Mouse (Mus musculus) liver, embryonic 16.5 days (tissue): ENCODE results near the gene Psg19. TPM values are rescaled to one million over a fixed set of nuclear protein-coding genes. Genes with fewer than 3 reads are reported as not detected.
"Not testable (repeated sequence)": the region's sequence is repeated elsewhere in the genome, so short reads cannot be mapped to it uniquely, and the experiment has no call there.

Experiments used
- ATAC-seq: fragments of 200-750 bp; cut with Nextera tagmentation; 2 replicates; pipeline ENCODE4 v1.8.0; 2017; ENCODE audit warnings: low read depth, mild to moderate bottlenecking, moderate number of reproducible peaks, moderate library complexity
- H3K27ac ChIP-seq: fragments of 300-500 bp; sonication (generic); 2 replicates; pipeline ENCODE4 v1.5.1; 2014; ENCODE audit warnings: mild to moderate bottlenecking, low read length
- H3K27me3 ChIP-seq: fragments of 300-500 bp; sonication (generic); 2 replicates; pipeline ENCODE4 v1.6.1; 2014; ENCODE audit warnings: low read depth, low read length, mixed read lengths; ENCODE audit not compliant: control insufficient read depth, insufficient read depth
- H3K36me3 ChIP-seq: fragments of 300-500 bp; sonication (generic); 2 replicates; pipeline ENCODE4 v1.6.1; 2014; ENCODE audit warnings: mild to moderate bottlenecking; ENCODE audit not compliant: control insufficient read depth, insufficient read depth
- H3K4me1 ChIP-seq: fragments of 300-500 bp; sonication (generic); 2 replicates; pipeline ENCODE4 v1.6.1; 2014; ENCODE audit warnings: low read depth, low read length, mixed read lengths; ENCODE audit not compliant: control insufficient read depth
- H3K4me2 ChIP-seq: fragments of 300-500 bp; sonication (generic); 2 replicates; pipeline ENCODE4 v1.6.1; 2014; ENCODE audit warnings: low read depth, low read length, mixed read lengths
- H3K4me3 ChIP-seq: fragments of 300-500 bp; sonication (generic); 2 replicates; pipeline ENCODE4 v1.5.1; 2014; ENCODE audit warnings: low read depth, mild to moderate bottlenecking, low read length
- H3K9ac ChIP-seq: fragments of 300-500 bp; sonication (generic); 2 replicates; pipeline ENCODE4 v1.6.1; 2014; ENCODE audit warnings: low read depth, low read length
- H3K9me3 ChIP-seq: fragments of 300-500 bp; sonication (generic); replicated peaks from 2 replicates; pipeline ENCODE4 v1.6.1; 2016; ENCODE audit warnings: low read length; ENCODE audit not compliant: control insufficient read depth
- WGBS: fragments of 180-500 bp; shearing (Covaris S2); extraction: QIAGEN DNeasy Blood & Tissue Kit; methylation state at CpG from one replicate; pipeline ENCODE4 v1.1.7; 2014; ENCODE audit not compliant: insufficient replicate concordance; 5-methylcytosine and 5-hydroxymethylcytosine counted together
- polyA plus RNA-seq: library from polyadenylated mRNA; unstranded; fragments of >200 nt; fragmentation: Nextera tagmentation; extraction: Ambion mirVana; gene quantifications from 2 replicates; pipeline ENCODE4 v1.2.1, GENCODE M21; 2015

The Psg19 gene
- polyA plus RNA-seq, 1 experiment from 2014 or later = not detected

- no peak for ATAC-seq
- Histone ChIP-seq H3K4me3 (no peak within 1 kb of the TSS), H3K4me1 (no peaks in the 10 kb centered on the region), H3K36me3 (no peaks in the 10 kb centered on the region), H3K4me2 (no peak within 1 kb of the TSS), H3K27me3 (no peaks in the 10 kb centered on the region), H3K9ac (no peak within 1 kb of the TSS), H3K27ac (no peak within 1 kb of the TSS), H3K9me3 (no peaks in the 10 kb centered on the region)
- 33% methylated on average over 3 of the region's 3 CpGs for WGBS
These were observed 23.2 kb upstream of the Psg19 start, which contains the start of gene Psg17 for GRCm38 (mm10) chr7:18821507-18821906. Psg17 (minus strand) TSS chr7:18821607.

- WGBS = 58% methylated on average over 9 of the region's 9 CpGs
- Histone ChIP-seq H3K4me1 (no peaks in the 10 kb centered on the region), H3K4me3 (no peak overlapping the region), H3K36me3 (no peaks in the 10 kb centered on the region), H3K27ac (no peak overlapping the region), H3K9me3 (no peaks in the 10 kb centered on the region), H3K27me3 (no peaks in the 10 kb centered on the region), H3K4me2 (no peak overlapping the region), H3K9ac (no peak overlapping the region)
- ATAC-seq = no peak
These were observed 20.0 kb upstream of the Psg19 start for GRCm38 (mm10) chr7:18818301-18818700.

- Histone ChIP-seq H3K4me2 (no peak overlapping the region), H3K9me3 (no peaks in the 10 kb centered on the region), H3K4me3 (no peak overlapping the region), H3K9ac (no peak overlapping the region), H3K36me3 (no peaks in the 10 kb centered on the region), H3K4me1 (no peaks in the 10 kb centered on the region), H3K27me3 (no peaks in the 10 kb centered on the region), H3K27ac (no peak overlapping the region)
- ATAC-seq = no peak
These were observed 5.2 kb upstream of the Psg19 start for GRCm38 (mm10) chr7:18803526-18803925.

DNA sequence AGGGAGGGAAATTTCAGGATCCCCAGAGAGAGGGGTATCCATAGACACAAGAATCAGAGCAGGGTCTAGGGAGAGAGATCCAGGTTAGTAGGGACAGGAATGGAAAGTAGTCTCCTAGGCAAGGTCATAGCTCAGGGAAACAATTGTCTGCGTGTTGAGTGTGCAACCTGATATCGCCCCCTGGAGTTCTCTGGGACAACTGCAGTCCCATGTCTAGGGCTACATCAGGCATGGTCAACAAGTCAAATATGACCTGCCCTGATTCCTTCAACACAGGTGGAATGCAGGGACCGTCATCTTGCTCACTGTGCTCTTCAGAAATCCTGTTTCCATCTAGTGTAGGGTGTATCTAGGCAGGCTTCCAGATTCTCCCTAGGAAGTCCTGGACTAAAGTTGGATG is 809 bp upstream of the Psg19 start:
- Histone ChIP-seq H3K4me3 (no peak overlapping the region), H3K36me3 (no peaks in the 10 kb centered on the region), H3K4me2 (no peak overlapping the region), H3K4me1 (no peaks in the 10 kb centered on the region), H3K9ac (no peak overlapping the region), H3K9me3 (no peaks in the 10 kb centered on the region), H3K27ac (no peak overlapping the region), H3K27me3 (no peaks in the 10 kb centered on the region)
- ATAC-seq = no peak
- 34% methylated on average over 3 of the region's 3 CpGs for WGBS

DNA sequence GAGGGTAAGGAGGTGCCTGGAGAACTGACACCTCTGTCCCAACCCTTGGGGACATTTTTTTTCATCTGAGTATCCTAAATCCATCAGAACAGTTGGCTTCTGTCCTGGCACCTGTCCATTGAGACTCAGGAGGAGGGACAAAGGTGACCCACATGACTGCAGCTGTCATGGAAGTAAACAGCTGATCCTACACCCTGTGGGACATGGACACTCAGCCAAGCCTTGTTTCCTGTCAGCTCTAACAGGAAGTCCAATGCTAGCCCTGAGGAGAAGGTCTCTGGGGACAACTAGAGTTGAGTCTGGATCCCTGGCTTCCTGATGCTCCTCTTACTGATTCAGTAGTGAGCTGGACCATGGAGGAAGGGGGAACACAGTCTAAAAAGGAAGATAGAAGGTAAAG is 7.6 kb downstream of the Psg19 start:
- H3K27me3 ChIP-seq, H3K9ac ChIP-seq, H3K4me1 ChIP-seq, H3K9me3 ChIP-seq, ATAC-seq, H3K4me3 ChIP-seq, H3K27ac ChIP-seq, H3K36me3 ChIP-seq, H3K4me2 ChIP-seq: not testable (repeated sequence)

- ATAC-seq = not testable (repeated sequence)
These were observed 17.0 kb downstream of the Psg19 start for GRCm38 (mm10) chr7:18781301-18781700.

DNA sequence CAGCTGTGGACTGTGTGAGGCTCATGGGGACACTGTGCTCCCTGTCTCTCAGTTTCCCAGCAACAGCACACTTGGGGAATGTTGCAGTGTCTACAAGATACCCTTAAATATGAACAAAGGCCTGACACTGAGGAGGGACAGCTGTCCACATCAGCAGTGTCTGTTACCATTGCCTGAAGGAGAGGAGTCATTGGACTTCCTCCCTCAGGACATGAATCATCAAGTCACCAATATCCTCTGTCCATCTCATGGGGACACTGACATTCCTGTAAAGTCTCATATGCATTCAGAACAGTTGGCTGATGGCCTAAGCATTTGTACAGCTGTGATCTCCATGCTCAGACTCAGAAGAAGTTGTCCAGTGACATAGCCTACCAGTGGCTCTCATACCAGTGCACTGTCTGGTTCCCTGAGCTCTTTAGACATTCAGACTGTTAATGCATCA is 19.0 kb downstream of the Psg19 start:
- Histone ChIP-seq H3K9me3 (no peaks in the 10 kb centered on the region), H3K9ac (no peak overlapping the region), H3K4me2 (no peak overlapping the region), H3K27ac (no peak overlapping the region), H3K4me1 (no peaks in the 10 kb centered on the region), H3K4me3 (no peak overlapping the region), H3K27me3 (no peaks in the 10 kb centered on the region), H3K36me3 (no peaks in the 10 kb centered on the region)
- ATAC-seq = no peak

More at GRCm38 (mm10) chr7:18781301-18781700, 17.0 kb downstream of the Psg19 start:
- not testable (repeated sequence) for H3K27me3 ChIP-seq, H3K27ac ChIP-seq, H3K9ac ChIP-seq, H3K4me1 ChIP-seq, H3K4me3 ChIP-seq, H3K36me3 ChIP-seq, H3K9me3 ChIP-seq, H3K4me2 ChIP-seq
- WGBS = 27% methylated on average over 2 of the region's 2 CpGs

GRCm38 (mm10) chr7:18762885-18763284 is 35.4 kb downstream of the Psg19 start:
- H3K4me2 ChIP-seq, H3K27me3 ChIP-seq, H3K9me3 ChIP-seq, H3K4me1 ChIP-seq, H3K27ac ChIP-seq, H3K36me3 ChIP-seq, H3K9ac ChIP-seq, ATAC-seq, H3K4me3 ChIP-seq: not testable (repeated sequence)
- no CpG with 5 or more reads among the region's 2 CpGs for WGBS

- not testable (repeated sequence) for H3K9ac ChIP-seq, H3K4me1 ChIP-seq, H3K9me3 ChIP-seq, H3K27ac ChIP-seq, H3K4me3 ChIP-seq, H3K27me3 ChIP-seq, ATAC-seq, H3K4me2 ChIP-seq, H3K36me3 ChIP-seq
- WGBS = 48% methylated on average over 7 of the region's 7 CpGs
These were observed 38.2 kb downstream of the Psg19 start for GRCm38 (mm10) chr7:18760152-18760551.
